Mouse (Mus musculus) myocyte (in vitro differentiated cells): ENCODE results near the gene Catsper4.

Source experiments
- MAX ChIP-seq: IDR thresholded peaks from one replicate; pipeline ENCODE4 v1.6.1; 2011; ENCODE audit warnings: low read depth, mild to moderate bottlenecking, control low read depth
- POLR2A ChIP-seq: IDR thresholded peaks from one replicate; pipeline ENCODE4 v1.6.1; 2011; ENCODE audit warnings: low read depth, mild to moderate bottlenecking, control low read depth, moderate library complexity; ENCODE audit not compliant: insufficient read length
- TCF3 ChIP-seq: IDR thresholded peaks from one replicate; pipeline ENCODE4 v1.6.1; 2011; ENCODE audit warnings: low read depth, control low read depth; ENCODE audit not compliant: insufficient read length

GRCm38 (mm10) chr4:134251241-134252130, 24.3 kb upstream of the Catsper4 start:
- TF ChIP-seq POLR2A: no peak
- TF ChIP-seq TCF3: no peak
- no peak for TF ChIP-seq MAX
